Mouse (Mus musculus): ENCODE measurements at regions not wholly inside any gene's neighbourhood (a gene's known extent, or its start where the extent isn't known, plus 50 kb on each side); places are given as distances from the start of the nearest gene placed in this dataset.

DNA sequence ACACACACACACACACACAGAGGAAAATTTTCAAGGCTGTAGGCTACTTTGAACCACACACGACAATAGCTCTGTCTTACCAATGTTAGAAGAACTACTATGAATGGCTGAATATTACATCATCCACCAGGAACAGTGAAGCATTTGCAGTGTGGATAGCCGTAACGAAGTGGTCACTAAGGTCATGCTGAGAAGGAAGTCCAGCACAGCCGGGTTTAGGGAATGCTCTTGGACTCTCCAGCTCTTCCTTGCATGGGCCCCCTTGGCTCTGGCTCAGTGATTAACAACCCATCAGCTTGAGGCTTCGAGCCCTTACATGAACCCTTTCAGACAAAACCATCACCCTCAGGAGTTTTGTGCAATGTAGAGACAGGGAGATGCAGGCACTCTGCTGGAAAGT lies 245.3 kb downstream of the Adamts20 start:
- H3K9ac ChIP-seq, result no peak overlapping the region
- no peaks in the 10 kb centered on the region for H3K27me3 ChIP-seq
- no peaks in the 10 kb centered on the region for H3K9me3 ChIP-seq
- no peak overlapping the region for H3K4me3 ChIP-seq
- no peak overlapping the region for H3K27ac ChIP-seq (replicated peaks)
- H3K4me2 ChIP-seq, result no peak overlapping the region
- peaks cover 15% of the 10 kb centered on the region for H3K4me1 ChIP-seq (replicated peaks)
- H3K36me3 ChIP-seq, result no peaks in the 10 kb centered on the region
- 27% methylated on average over 5 of the region's 5 CpGs for WGBS
- ATAC-seq (ENCODE audit: low read depth), result no peak

DNA sequence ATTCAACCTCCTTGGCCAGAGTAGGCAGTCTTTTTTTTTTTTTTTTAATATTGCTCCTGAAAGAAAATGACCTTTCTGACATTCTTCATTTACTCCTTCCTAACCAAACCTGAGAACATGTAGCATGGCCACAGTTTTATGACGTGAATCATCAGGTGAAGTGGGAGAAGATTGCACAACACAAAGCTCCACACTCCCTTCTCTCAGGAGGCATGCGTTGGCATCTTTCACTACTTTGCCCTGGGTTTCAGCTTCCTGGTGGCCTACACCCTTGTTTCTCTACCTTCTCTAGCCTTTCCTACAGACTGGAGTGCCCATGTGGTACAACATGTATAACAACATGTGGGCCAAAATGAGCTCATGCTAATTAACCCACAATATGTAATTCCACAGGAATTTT lies 248.5 kb downstream of the Adamts20 start:
- 93% methylated on average over 2 of the region's 2 CpGs for WGBS
- Histone ChIP-seq H3K4me2 (no peak overlapping the region), H3K4me1 (replicated peaks) (peaks cover 16% of the 10 kb centered on the region), H3K27me3 (no peaks in the 10 kb centered on the region), H3K27ac (replicated peaks) (no peak overlapping the region), H3K9me3 (no peaks in the 10 kb centered on the region), H3K36me3 (no peaks in the 10 kb centered on the region), H3K4me3 (no peak overlapping the region), H3K9ac (no peak overlapping the region)
- no peak for ATAC-seq (ENCODE audit: low read depth)

DNA sequence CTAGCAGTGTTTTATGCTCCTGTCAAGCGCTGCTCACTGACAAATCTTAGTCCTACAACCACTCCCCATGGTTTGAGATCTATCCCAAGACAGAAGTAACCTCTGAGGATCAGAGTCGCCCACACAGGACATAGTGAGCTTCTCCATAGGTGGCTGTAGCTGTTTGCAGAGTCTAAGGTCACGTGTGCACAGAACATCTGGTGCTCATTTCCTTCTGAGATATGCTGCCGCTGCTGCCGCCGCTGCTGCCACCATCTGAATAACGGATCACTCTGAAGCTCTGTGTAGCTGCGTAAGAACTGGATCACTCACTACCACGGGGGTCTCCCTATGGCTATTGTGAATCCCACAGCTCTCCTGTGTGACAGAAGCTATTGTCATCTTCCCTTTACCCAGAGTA lies 250.8 kb downstream of the Adamts20 start:
- WGBS, result 55% methylated on average over 9 of the region's 9 CpGs
- Histone ChIP-seq H3K4me2 (no peak overlapping the region), H3K4me1 (replicated peaks) (peaks cover 4% of the 10 kb centered on the region; the same call in 1 of the 2 replicates), H3K9me3 (0 out of 2 replicates have a peak, but pooled peaks cover 6% of the 10 kb centered on the region), H3K27ac (replicated peaks) (no peak overlapping the region), H3K36me3 (no peaks in the 10 kb centered on the region), H3K9ac (no peak overlapping the region), H3K27me3 (no peaks in the 10 kb centered on the region), H3K4me3 (no peak overlapping the region)
- ATAC-seq (ENCODE audit: low read depth), result 0 out of 2 replicates have a peak, but pooled peaks have one; percentile 19

DNA sequence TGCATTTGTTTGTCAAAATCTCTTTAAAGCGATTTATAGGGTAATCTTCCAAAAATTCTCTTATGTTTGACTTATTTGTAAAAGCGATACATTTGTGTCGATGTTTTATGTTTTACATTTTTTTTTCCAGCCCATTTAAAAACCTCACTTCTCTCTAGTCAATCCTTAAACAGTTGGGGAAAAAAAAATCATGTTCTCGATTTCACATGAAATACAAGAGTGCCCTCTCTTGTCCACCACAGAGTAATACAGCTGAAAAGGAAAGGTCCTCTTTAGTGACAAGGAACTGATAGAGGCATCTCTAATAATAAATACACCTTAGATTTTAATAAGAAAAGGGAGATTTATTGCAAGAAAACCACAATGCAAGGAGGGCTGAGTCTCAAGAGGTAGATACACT lies 251.8 kb downstream of the Adamts20 start:
- Histone ChIP-seq H3K4me2 (no peak overlapping the region), H3K4me3 (no peak overlapping the region), H3K27me3 (no peaks in the 10 kb centered on the region), H3K4me1 (replicated peaks) (peaks cover 4% of the 10 kb centered on the region; the same call in 1 of the 2 replicates), H3K27ac (replicated peaks) (no peak overlapping the region), H3K36me3 (no peaks in the 10 kb centered on the region), H3K9ac (no peak overlapping the region), H3K9me3 (0 out of 2 replicates have a peak, but pooled peaks cover 6% of the 10 kb centered on the region)
- no peak for ATAC-seq (ENCODE audit: low read depth)
- WGBS, result 42% methylated on average over 4 of the region's 4 CpGs

DNA sequence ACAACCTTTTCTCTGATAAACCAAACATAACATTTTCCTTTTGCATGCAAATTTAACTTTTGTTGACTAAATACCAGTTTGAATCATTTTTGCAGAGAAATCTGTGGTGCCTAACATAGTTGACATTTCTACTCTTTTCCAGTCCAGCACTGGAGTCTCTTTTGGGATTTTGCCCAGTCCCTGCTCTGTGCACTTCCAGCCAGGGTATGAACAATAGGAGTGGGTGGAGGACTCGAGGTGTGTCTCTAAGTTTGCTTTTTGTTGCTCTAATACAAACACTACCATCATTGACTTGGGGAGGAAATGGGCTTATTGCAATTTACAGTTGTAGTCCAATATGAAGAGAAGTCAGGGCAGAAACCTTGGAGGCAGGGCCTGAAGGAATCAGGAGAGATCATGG lies 256.7 kb downstream of the Adamts20 start:
- 0 out of 2 replicates have a peak, but pooled peaks cover 6% of the 10 kb centered on the region for H3K9me3 ChIP-seq
- 46% methylated on average over 1 of the region's 1 CpGs for WGBS
- H3K4me2 ChIP-seq, result no peak overlapping the region
- H3K36me3 ChIP-seq, result no peaks in the 10 kb centered on the region
- H3K27me3 ChIP-seq, result no peaks in the 10 kb centered on the region
- no peak overlapping the region for H3K27ac ChIP-seq (replicated peaks)
- no peak overlapping the region for H3K4me3 ChIP-seq
- peaks cover 4% of the 10 kb centered on the region; the same call in 1 of the 2 replicates for H3K4me1 ChIP-seq (replicated peaks)
- no peak overlapping the region for H3K9ac ChIP-seq
- no peak for ATAC-seq (ENCODE audit: low read depth)

DNA sequence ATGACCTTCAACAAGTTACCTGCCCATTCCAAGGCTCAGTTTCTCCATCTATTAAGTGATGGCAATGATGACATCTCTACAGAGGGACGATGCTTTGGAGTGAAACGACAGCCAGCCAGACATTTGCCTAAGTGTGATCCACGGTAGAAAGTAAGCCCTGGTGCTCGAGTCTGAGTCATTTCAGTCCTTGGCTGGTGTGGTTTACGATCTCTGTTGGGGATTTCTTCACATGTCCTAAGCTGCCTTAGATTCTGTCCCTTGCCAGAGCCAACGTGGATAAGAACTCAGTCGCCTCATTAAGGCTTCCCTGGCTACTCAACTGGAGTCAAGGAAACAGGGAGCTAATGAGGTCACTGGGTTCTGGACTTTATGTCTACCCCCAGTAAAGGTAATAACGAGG lies 258.8 kb downstream of the Adamts20 start:
- Histone ChIP-seq H3K9ac (no peak overlapping the region), H3K27ac (replicated peaks) (no peak overlapping the region), H3K4me3 (no peak overlapping the region), H3K4me2 (no peak overlapping the region), H3K9me3 (0 out of 2 replicates have a peak, but pooled peaks cover 6% of the 10 kb centered on the region), H3K36me3 (no peaks in the 10 kb centered on the region), H3K27me3 (no peaks in the 10 kb centered on the region), H3K4me1 (replicated peaks) (no peaks in the 10 kb centered on the region)
- WGBS, result 88% methylated on average over 8 of the region's 8 CpGs
- no peak for ATAC-seq (ENCODE audit: low read depth)

DNA sequence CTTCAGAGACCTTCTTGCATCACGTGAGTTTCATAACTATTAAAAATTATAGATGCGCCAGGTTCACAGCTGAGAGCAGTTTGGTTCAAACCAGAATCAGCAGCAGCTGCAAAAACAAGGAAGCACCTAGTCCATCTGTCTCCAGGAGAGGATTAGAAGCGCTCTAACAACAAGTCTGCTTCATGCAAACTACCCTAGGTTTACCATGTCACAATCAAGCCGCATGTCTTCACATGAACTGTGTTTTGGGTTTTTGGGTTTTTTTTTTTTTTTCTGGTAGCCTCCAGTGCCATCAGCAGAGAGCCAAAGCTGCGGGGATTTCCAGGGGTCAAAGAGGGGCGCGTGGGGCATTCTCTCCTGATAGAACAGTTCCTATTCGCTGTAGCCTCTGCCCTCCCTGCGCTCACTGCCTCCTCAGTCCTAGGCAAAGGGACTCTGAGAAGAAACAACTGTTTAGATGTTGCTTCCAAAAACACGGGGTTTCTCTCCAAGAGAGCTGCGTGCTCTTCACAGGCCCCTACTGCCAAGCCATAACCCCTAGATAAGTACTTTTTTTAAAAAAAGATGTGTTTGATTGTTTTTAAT lies 259.8 kb downstream of the Adamts20 start:
- H3K36me3 ChIP-seq, result no peaks in the 10 kb centered on the region
- WGBS, result 78% methylated on average over 11 of the region's 11 CpGs
- H3K4me1 ChIP-seq (replicated peaks), result no peaks in the 10 kb centered on the region
- no peak overlapping the region for H3K9ac ChIP-seq
- H3K27ac ChIP-seq (replicated peaks), result no peak overlapping the region
- H3K27me3 ChIP-seq, result no peaks in the 10 kb centered on the region
- no peaks in the 10 kb centered on the region for H3K9me3 ChIP-seq
- H3K4me2 ChIP-seq, result no peak overlapping the region
- ATAC-seq (ENCODE audit: low read depth), result no peak
- H3K4me3 ChIP-seq, result no peak overlapping the region

DNA sequence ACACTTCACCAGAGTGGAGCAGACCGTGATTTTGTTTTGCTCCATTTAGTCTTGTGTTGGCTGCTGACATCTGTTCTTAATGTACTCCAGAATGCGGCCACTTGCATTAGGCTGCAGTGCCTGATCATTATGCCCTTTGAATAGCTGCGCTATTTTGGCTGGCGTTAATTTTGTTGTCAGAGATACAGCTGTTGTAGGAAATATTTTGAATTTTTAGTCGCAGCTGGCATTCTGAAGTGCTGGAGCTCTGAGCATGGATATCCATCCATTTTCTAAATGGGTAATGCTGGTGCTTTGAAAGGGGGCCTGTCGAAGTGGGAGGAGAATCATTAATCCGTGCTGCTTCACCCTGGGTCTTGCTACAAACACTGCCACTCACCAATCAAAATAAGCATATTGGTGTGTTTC lies 275.1 kb downstream of the Adamts20 start:
- H3K27me3 ChIP-seq, result no peaks in the 10 kb centered on the region
- 42% methylated on average over 7 of the region's 7 CpGs for WGBS

DNA sequence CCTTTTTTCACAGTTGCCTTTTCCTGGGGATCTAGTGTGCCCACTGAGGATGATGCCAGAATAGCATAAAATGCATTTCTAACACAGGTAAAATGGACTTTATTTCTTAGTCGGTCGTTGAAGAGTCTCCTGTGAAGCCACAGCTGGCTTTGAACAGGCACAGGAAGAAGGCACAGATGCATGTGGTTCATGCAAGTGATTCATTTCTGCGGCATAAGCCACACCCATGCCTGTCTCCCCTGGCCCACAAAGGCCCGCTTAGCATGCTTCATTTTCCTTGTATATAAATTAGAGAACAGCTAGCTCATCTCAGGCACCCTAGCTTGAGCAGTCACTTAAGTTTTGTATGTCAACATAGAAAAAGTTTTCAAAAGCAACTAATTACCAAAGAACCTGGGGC lies 277.6 kb downstream of the Adamts20 start:
- no peak overlapping the region for H3K9ac ChIP-seq
- no peak for ATAC-seq (ENCODE audit: low read depth)
- H3K4me2 ChIP-seq, result no peak overlapping the region
- 0 out of 2 replicates have a peak, but pooled peaks cover 7% of the 10 kb centered on the region for H3K4me1 ChIP-seq (replicated peaks)
- no peak overlapping the region for H3K4me3 ChIP-seq
- 78% methylated on average over 4 of the region's 4 CpGs for WGBS
- no peaks in the 10 kb centered on the region for H3K27me3 ChIP-seq
- no peaks in the 10 kb centered on the region for H3K36me3 ChIP-seq
- no peak overlapping the region for H3K27ac ChIP-seq (replicated peaks)
- H3K9me3 ChIP-seq, result no peaks in the 10 kb centered on the region

More for the DNA sequence above, 275.1 kb downstream of the Adamts20 start:
- Histone ChIP-seq H3K4me2 (no peak overlapping the region), H3K4me1 (replicated peaks) (0 out of 2 replicates have a peak, but pooled peaks cover 7% of the 10 kb centered on the region), H3K36me3 (no peaks in the 10 kb centered on the region), H3K27ac (replicated peaks) (0 out of 2 replicates have a peak overlapping the region, but pooled peaks have one; percentile 42), H3K9ac (no peak overlapping the region), H3K9me3 (no peaks in the 10 kb centered on the region), H3K4me3 (no peak overlapping the region)
- ATAC-seq (ENCODE audit: low read depth), result no peak

DNA sequence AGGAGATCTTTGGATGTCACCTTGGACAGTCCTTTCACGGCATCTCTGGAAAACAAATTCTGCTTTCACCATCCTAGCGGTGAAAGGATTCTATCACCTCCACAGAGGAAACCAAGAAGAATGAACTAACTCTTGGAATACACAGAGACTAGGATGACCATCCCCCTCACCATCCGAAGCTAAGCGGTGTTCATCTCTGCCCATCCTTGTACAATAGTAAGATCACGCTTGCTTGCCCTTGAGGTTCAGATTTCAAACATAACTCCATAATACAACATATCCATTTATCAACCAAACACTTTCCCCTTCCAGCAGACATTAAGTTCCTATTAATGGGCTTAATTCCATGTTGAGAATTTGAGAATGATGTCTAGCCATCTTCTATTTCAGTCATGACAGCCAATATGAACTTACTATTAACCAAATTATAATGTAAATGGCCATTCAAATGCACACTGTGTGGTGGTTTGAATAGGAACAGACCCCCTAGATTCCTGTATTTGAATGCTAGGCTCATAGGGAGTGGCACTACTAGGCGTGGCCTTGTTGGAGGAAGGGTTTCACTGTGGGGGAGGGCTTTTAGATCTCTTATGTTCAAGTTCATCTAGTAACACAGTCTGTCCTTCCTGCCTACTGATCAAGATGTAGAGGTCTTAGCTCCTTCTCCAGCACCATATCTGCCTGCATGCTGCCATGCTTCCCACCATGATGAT lies 281.4 kb downstream of the Adamts20 start:
- no peaks in the 10 kb centered on the region for H3K27me3 ChIP-seq
- no peaks in the 10 kb centered on the region for H3K36me3 ChIP-seq
- H3K27ac ChIP-seq (replicated peaks), result no peak overlapping the region
- H3K9ac ChIP-seq, result no peak overlapping the region
- H3K4me3 ChIP-seq, result no peak overlapping the region
- no peaks in the 10 kb centered on the region for H3K9me3 ChIP-seq
- ATAC-seq (ENCODE audit: low read depth), result no peak
- no peak overlapping the region for H3K4me2 ChIP-seq
- 96% methylated on average over 6 of the region's 6 CpGs for WGBS
- H3K4me1 ChIP-seq (replicated peaks), result no peaks in the 10 kb centered on the region

DNA sequence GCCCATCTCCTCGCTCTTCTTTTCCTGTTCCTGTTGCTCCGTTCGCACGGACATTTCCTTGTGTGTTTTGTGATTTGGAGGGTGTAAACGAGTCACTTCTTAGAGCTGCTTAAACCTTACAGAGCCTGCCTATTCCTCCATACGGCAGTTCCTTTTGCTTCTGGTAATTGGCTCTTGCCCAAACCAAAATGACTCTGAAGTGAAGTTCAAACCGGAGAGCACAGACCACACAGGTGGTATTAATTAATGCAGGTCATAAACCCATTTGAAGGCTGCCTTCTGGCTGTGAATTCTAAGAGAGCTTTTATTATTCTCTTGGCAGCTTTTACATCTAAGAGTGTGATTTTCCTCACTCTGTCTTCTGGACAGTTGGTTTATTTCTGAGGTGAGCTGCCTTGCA lies 291.1 kb downstream of the Adamts20 start:
- Histone ChIP-seq H3K27ac (replicated peaks) (no peak overlapping the region), H3K27me3 (no peaks in the 10 kb centered on the region), H3K9me3 (no peaks in the 10 kb centered on the region), H3K4me3 (no peak overlapping the region), H3K36me3 (no peaks in the 10 kb centered on the region), H3K4me1 (replicated peaks) (0 out of 2 replicates have a peak, but pooled peaks cover 3% of the 10 kb centered on the region), H3K9ac (no peak overlapping the region), H3K4me2 (no peak overlapping the region)
- 65% methylated on average over 7 of the region's 7 CpGs for WGBS
- no peak for ATAC-seq (ENCODE audit: low read depth)

DNA sequence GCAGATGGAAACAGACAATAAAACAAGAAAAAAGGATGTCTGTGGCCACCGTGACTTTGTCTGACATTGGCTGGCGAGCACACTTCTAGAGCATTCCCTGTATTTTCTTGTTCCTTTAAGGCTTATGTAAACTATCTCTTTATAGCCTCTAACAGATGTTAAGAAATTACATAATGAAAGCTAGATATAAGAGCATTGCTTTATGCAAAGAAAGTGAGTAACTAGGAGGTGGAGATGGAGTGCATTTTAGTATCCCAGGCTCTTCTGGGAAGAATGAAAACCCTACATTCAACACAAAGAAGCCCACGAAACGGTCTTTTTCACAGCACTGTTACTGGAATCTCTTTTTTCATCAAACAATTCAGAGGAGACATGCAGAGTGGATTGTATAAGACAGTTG lies 304.4 kb downstream of the Adamts20 start:
- H3K4me2 ChIP-seq, result no peak overlapping the region
- 77% methylated on average over 4 of the region's 4 CpGs for WGBS
- no peaks in the 10 kb centered on the region for H3K4me1 ChIP-seq (replicated peaks)
- H3K4me3 ChIP-seq, result no peak overlapping the region
- H3K9me3 ChIP-seq, result peaks cover 2% of the 10 kb centered on the region; the same call in 1 of the 2 replicates
- no peak overlapping the region for H3K9ac ChIP-seq
- no peaks in the 10 kb centered on the region for H3K27me3 ChIP-seq
- no peaks in the 10 kb centered on the region for H3K36me3 ChIP-seq
- H3K27ac ChIP-seq (replicated peaks), result no peak overlapping the region
- ATAC-seq (ENCODE audit: low read depth), result no peak

All from neural tube, embryonic 13.5 days (tissue).